Mouse (Mus musculus) adrenal gland, postnatal 25 days (tissue): Measurements from ENCODE around the gene Olfr640. TPM values are rescaled to one million over a fixed set of nuclear protein-coding genes. Genes with fewer than 3 reads are reported as not detected.

ENCODE experiments used
- DNase-seq: peaks from one replicate; pipeline ENCODE4 v3.0.0; 2021; ENCODE audit warnings: mixed read lengths
- long read RNA-seq: library from polyadenylated mRNA; stranded (forward); transcript quantifications from one replicate; pipeline ENCODE4 v2.0.0, GENCODE M21; 2021
- total RNA-seq: library from RNA; stranded (reverse); gene quantifications from 2 replicates; pipeline ENCODE4 v1.2.3, GENCODE M21; 2021

Olfr640 gene
- total RNA-seq = not detected in 2 replicates
- long read RNA-seq = 0 reads

GRCm38 (mm10) chr7:104025473-104025872 is at the start of gene Olfr640:
Gene Olfr640 (minus strand): TSS chr7:104025573.
- DNase-seq = no peak

DNA sequence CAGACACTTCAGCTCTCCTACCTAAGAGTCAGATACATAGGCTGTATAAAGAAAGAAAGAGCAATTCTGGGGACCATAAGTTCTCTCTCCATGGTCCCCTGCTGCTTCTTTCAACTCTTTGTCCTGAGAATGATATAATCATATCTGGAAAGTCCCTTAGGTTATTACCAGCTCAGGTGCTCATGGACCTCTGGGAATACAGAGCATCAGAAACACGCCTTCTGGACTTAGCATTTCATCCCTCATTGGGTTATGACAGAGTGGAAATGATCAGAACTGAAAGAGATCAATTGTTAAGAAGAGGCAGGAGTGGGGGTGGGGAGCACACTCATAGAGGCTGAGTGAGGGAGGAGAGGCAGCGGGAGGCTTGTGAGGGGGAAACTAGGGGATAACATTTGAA is 46.4 kb upstream of the Olfr640 start, which contains the start of gene Olfr644:
TSS of gene Olfr644 (minus strand) at position 101 of the 400 bp plus-strand sequence.
- DNase-seq = no peak

- DNase-seq = no peak
Measured at GRCm38 (mm10) chr7:104061345-104061744, 36.0 kb upstream of the Olfr640 start, which contains the start of gene 4930516K23Rik. Gene 4930516K23Rik (minus strand): TSS chr7:104061445.

DNA sequence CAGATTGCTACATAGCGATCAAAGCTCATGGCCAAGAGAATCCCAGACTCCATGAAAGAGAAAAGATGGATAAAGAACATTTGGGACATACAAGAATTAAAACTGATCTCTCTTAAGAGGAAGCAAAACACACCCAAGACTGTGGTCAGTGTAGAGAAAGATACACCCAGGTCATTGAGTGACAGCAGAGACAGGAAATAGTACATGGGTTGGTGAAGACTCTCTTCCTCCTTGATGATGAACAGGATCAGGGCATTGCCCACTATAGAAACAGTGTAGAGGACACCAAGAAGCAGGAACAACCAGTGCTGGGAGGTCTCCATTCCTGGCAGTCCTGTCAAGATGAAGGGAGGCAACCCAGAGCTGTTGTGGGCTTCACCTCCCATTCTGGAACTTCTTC is 33.8 kb upstream of the Olfr640 start:
- no peak for DNase-seq

DNA sequence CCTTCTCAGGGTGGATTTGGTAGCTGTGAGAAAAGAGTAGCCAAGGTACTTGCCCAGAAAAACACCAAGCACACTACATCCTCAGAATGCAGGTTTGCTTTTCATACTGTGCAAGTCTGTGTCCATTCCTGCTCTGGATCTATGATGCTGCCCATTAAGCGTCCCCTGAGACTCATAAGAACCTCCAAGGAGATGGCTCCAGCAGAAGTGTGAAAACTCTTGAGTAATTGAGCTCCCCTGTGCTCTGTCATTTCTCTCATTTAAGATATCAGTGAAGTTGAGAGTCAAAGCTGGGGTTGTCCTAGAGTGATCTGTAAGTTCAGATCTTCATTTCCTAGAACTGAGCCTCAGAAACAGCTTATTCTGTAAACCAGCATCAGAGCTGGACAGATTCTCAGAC is 27.2 kb upstream of the Olfr640 start, which contains the start of gene Olfr642:
TSS of gene Olfr642 (minus strand) at position 101 of the 400 bp plus-strand sequence.
- no peak for DNase-seq

GRCm38 (mm10) chr7:104050745-104051144 is 25.4 kb upstream of the Olfr640 start:
- no peak for DNase-seq

GRCm38 (mm10) chr7:104035145-104035544 is 9.8 kb upstream of the Olfr640 start, which contains the start of gene Olfr641:
Gene Olfr641 (plus strand): TSS chr7:104035445.
- no peak for DNase-seq

DNA sequence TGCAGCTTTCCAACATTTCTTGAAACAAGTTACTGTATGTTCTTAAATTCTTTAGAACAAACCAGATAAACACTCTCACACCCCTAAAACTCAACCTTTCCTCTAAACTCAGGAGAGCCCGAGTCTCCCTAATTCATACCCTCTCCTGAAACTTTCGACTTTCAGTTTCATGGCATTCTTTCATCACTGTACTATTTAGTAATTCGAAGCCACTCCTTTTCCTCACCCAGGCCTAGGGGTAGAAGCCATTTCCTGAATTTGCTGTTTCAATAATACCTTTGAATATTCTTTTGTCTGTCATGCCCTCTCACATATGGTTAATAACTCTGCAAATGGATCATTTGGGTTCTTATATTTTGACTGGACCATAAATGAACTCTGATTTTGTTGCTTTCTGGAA is 1.6 kb upstream of the Olfr640 start:
- DNase-seq = no peak

DNA sequence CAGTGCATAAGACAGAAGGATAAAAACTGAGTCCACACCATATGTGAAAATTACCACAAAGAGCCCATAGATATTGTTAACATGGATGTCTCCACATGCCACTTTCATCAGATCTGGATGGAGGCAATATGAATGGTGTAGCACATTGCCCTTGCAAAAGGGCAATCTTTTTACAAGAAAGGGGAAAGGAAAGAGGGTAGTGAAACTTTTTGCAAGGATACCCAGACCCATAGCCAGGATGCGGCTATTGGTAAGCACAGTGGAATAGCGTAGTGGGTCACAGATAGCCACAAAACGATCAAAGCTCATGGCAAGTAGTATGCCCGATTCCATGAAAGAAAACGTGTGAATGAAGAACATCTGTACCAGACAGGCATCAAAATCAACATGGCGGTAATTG is 3.7 kb downstream of the Olfr640 start:
- no peak for DNase-seq

DNA sequence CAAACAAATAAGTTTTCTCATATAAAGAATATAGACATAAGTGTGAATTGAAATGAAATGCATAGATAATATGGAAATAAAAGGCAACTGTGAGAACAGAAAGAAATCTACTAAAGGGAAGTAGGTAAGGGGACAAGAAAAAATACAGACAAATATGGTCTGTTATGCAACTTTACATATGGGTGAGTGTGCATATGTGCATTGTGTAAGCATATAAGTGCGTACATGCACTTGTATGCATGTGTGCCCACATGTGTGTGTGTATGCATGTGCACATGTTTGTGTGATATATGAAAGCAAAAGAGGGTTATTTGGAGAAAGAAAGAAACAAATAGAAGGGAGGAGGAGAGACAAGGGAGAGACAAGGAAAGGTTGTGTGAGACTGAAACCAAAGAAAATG is 6.4 kb downstream of the Olfr640 start:
- no peak for DNase-seq

GRCm38 (mm10) chr7:104017203-104017602 is 8.2 kb downstream of the Olfr640 start, which contains the start of gene Olfr639:
Gene Olfr639 (minus strand): TSS chr7:104017303.
- no peak for DNase-seq

DNA sequence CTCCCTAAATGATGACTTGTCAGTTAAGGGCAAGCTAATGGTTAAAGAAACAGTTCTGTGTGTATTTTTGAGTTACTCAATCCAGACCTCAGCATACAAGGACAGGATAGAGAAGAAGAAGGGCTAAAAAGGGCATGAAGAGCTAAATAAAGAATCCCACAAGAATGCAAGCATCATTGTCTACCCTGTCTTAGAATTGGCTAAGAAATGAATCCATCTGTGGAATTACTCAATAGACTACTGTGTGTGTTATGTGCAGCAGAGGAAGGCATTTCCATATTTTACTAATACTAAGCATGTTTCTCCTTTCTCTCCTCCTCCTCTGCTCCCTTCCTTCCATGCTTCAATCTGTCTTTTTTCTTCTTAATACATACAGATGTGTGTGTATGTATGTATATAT is 26.2 kb downstream of the Olfr640 start:
- no peak for DNase-seq

- DNase-seq = no peak
Measured at GRCm38 (mm10) chr7:103998446-103998845, 26.9 kb downstream of the Olfr640 start, which contains the start of gene Olfr638. Gene Olfr638 (plus strand): TSS chr7:103998746.

GRCm38 (mm10) chr7:103971782-103972181 is 53.6 kb downstream of the Olfr640 start:
- no peak for DNase-seq

DNA sequence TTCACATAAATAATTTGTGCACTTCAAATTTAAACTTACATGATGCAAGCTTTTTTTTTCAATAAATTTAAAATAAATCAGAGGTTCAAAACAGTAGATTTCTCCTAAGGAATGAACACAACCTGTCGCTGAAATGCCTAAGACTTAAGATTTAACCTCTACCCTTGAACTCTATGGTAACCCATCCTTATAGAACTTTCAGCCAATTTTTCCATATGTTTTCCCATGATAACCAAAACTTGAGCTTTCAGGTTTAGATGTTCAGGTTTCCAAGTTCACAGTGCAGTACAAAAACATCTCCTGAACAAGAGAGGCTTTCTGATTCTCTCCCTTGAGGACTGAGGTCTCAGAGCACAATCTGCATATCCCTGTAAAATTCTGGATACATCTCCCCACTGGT is 54.5 kb downstream of the Olfr640 start, which contains the start of gene Olfr635:
TSS of gene Olfr635 (plus strand) at position 301 of the 400 bp plus-strand sequence.
- no peak for DNase-seq

Other genes with a start within 250 kb of the Olfr640 start
- not detected in 2 replicates for gene Olfr68, start 245.9 kb downstream of the Olfr640 start, total RNA-seq
- not detected in 2 replicates for gene Olfr67, start 233.8 kb downstream of the Olfr640 start, total RNA-seq
- gene Hbb-bt, start 211.6 kb downstream of the Olfr640 start, total RNA-seq = 217 and 281 TPM in 2 replicates
- gene Hbb-bs, start 197.5 kb downstream of the Olfr640 start, total RNA-seq = 2,100 and 2,179 TPM in 2 replicates
- not detected in 2 replicates for gene Hbb-bh2, start 185.1 kb downstream of the Olfr640 start, total RNA-seq
- not detected in 2 replicates for gene Hbb-bh1, start 182.4 kb downstream of the Olfr640 start, total RNA-seq
- gene Hbb-y, start 172.4 kb downstream of the Olfr640 start, total RNA-seq = not detected in 2 replicates
- gene Olfr66, start 139.3 kb downstream of the Olfr640 start, total RNA-seq = not detected in 2 replicates
- not detected in 2 replicates for gene Olfr64, start 131.1 kb downstream of the Olfr640 start, total RNA-seq
- not detected in 2 replicates for gene Olfr65, start 122.1 kb downstream of the Olfr640 start, total RNA-seq
- not detected in 2 replicates for gene Olfr631, start 96.7 kb downstream of the Olfr640 start, total RNA-seq
- not detected in 2 replicates for gene Olfr632, start 91.2 kb downstream of the Olfr640 start, total RNA-seq
- not detected in 2 replicates for gene Olfr633, start 81.1 kb downstream of the Olfr640 start, total RNA-seq
- gene Olfr635, start 54.4 kb downstream of the Olfr640 start, total RNA-seq = 0.06 TPM in 1 of 2 replicates, not detected in the other
- not detected in 2 replicates for gene Olfr638, start 26.8 kb downstream of the Olfr640 start, total RNA-seq
- gene Olfr639, start 8.3 kb downstream of the Olfr640 start, total RNA-seq = 0.06 TPM in 1 of 2 replicates, not detected in the other
- gene Olfr641, start 9.9 kb upstream of the Olfr640 start, total RNA-seq = not detected in 2 replicates
- gene Olfr642, start 27.1 kb upstream of the Olfr640 start, total RNA-seq = not detected in 2 replicates
- gene 4930516K23Rik, start 35.9 kb upstream of the Olfr640 start, total RNA-seq = not detected in 2 replicates
- gene Olfr644, start 46.3 kb upstream of the Olfr640 start, total RNA-seq = not detected in 2 replicates
- not detected in 2 replicates for gene Olfr645, start 59.9 kb upstream of the Olfr640 start, total RNA-seq
- gene Olfr646, start 79.3 kb upstream of the Olfr640 start, total RNA-seq = not detected in 2 replicates
- not detected in 2 replicates for gene Ubqln5, start 104.3 kb upstream of the Olfr640 start, total RNA-seq
- gene Olfr643, start 111.8 kb upstream of the Olfr640 start, total RNA-seq = not detected in 2 replicates
- not detected in 2 replicates for gene Ubqln3, start 117.7 kb upstream of the Olfr640 start, total RNA-seq
- not detected in 2 replicates for gene Ubqlnl, start 125.0 kb upstream of the Olfr640 start, total RNA-seq
- gene Olfm5, start 139.3 kb upstream of the Olfr640 start, total RNA-seq = not detected in 2 replicates
- gene Olfr648, start 157.8 kb upstream of the Olfr640 start, total RNA-seq = not detected in 2 replicates
- not detected in 2 replicates for gene Olfr649, start 170.4 kb upstream of the Olfr640 start, total RNA-seq
- 0.48 and 1.2 TPM in 2 replicates for gene Trim6, start 193.2 kb upstream of the Olfr640 start, total RNA-seq
- gene Trim34a, start 218.9 kb upstream of the Olfr640 start, total RNA-seq = 7.7 and 12.1 TPM in 2 replicates